Mouse (Mus musculus): ENCODE data around the gene Adat3.

The Adat3 gene

GRCm38 (mm10) chr10:80653156-80653720 is 50.6 kb downstream of the Adat3 start:
- DNase-seq (ENCODE audit: low spot score): no peak

- no peak for DNase-seq (ENCODE audit: low spot score)
These were observed 52.2 kb downstream of the Adat3 start for GRCm38 (mm10) chr10:80654866-80655265.

- DNase-seq (ENCODE audit: low spot score): no peak
These were observed 52.9 kb downstream of the Adat3 start for GRCm38 (mm10) chr10:80655406-80656129.

- DNase-seq (ENCODE audit: low spot score): peak; percentile 99
These were observed 53.6 kb downstream of the Adat3 start for GRCm38 (mm10) chr10:80656130-80656862.

- no peak for DNase-seq (ENCODE audit: low spot score)
These were observed 54.4 kb downstream of the Adat3 start, which contains the start of gene Btbd2 for GRCm38 (mm10) chr10:80656863-80657623. TSS of gene Btbd2 (minus strand) at chr10:80657071.

All from adipocyte (in vitro differentiated cells).